Mouse (Mus musculus): Measurements from ENCODE around the gene Sipa1l2. TPM values are rescaled to one million over a fixed set of nuclear protein-coding genes. Genes with fewer than 3 reads are reported as not detected.
A peak's percentile ranks its signal among the peaks of the same experiment; 100 is the strongest.

The Sipa1l2 gene
- total RNA-seq, 2 experiments from 2014 or later, result 60.7 to 73.7 TPM

DNA sequence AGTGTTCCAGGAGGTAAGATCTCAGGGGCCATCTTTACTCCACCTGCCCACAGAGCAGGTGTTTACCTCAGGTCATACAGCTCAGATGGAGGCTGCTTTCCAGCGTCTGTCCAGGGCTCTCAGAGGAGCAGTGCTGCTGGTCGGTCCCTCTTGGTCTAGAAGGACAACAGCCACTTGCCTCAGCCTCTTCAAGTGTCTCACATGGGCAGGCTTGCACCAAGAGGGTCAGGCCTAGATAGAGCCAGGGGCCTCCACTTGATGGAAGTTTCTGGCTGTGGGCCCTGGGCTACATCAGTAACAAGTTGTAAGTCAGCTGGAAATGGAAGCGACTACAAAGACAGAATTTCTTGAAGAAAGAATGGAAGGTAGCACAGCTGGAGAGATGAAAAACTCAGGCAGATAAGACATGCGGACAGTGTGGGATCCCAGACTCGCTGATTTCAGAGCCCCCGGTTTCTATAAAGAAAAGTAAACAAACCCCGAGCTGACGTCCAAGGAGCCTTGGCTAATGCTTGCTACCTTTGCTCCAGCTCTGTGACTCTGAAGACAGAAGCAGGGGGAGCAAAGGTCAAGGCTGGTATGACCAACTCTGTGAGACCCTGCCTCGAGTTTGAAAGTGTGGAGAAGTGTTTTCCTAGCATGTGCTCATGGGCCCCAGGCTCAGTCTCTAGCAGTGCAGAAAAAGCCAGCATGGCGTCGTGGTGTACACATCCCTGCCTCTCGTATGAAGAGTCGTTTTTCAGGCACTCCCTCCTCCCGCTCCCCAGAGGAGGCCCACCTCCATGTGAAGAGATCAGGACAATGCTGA lies 58.5 kb downstream of the Sipa1l2 start:
- DNase-seq, result no peak

DNA sequence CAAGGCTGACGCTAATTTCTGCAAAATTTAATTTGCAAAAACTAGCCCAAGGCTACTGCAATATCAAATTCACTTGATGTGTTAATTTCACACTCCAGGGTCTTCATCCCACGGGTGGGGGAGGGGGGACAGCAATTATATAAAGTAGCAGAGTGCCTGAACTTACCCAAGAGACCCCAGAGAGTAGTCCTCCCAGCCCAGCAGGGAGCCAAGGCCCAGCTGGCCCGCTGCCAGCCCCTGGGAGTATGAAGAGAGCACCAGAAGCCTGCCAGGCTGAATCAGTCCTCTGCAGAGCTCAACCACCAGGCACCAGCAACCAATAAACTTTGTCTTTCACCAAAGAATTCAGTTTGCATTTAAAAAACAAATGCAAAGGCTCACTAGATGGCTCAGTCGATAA lies 59.8 kb downstream of the Sipa1l2 start:
- no peak for DNase-seq

DNA sequence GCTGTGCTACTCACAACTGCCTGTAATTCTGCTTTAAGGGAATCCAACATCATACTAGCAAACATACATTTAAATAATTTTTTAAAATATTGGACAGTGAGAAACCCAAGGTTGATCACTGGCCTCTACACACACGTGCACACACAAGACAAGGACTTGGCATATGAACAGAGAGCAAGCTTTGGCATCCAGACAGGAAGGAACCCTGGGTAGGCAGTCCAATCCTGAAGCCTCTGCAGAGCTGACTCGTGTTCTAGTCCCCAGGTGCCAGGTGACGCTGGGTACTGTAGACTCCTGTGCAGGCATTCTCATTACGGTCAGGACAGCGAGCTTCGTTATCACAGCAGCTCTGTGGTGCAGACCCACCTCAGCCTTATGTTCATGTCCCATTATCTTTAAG lies 60.4 kb downstream of the Sipa1l2 start:
- DNase-seq, result no peak

DNA sequence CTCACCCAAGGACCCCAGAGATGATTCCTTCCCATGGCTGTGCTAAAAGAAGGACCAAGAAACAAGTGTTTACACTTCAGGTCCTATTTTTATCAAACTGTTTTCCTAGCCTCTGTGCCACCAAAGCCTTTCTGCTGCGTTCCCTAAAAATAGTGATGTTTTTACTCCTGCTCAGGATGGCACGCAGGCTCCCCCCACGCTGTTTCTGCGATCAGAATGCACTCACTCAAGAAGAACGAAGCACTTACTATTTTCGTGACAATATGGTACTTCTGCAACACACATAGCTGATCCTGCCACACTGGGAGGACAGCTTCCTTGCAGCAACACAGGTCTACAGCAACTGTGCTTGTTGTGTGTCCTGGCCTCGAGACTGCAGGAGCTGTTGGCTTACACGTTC lies 62.3 kb downstream of the Sipa1l2 start:
- no peak for DNase-seq

DNA sequence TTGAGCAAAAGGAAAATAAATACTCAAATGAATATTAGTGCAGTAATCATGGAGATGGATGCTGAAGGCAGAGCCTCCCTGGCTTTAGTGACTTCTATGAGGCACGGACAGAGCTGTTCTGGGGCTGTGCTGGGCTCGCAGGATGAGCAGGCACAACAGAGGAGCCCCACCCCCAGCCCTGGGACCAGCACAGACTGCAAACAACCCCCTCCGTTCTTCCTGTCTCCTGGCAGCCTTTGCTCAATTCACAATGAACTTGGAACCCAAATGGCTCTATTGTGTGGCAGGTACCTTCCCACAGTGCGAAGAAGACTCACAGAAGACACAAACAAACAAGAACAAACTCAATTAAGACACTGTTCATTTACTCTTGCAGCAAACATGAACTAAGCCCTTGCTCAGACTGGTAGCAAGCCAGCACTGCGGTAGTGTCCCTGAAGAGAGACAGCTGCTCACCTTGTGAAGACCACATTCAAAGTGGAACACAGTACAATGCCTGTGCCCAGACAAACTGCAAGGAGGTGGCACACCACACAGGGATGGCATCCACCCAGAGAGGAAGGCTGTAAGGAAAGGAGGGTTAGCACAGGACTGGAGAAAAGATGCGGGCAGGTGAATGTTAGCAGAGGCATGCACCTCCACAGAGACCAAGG lies 64.9 kb downstream of the Sipa1l2 start:
- DNase-seq, result no peak

DNA sequence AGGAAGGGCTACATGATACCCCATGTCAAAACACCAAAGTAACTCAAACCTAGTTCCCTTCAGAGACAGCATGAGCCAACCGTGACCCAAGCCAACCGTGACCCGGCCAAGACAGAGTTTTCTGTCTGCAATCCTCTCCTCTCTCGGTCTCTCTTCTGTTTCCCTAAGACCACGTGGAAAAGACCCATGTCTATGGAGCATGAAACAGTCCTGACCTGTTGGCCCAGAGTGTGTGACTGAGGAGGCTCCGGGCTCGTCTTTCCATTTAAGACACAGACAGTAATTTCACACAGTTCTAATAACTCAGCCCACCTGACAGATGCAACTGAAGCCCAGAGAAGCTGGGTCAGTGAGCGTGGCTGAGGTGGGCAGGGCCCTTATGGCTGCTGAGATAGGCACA lies 65.8 kb downstream of the Sipa1l2 start:
- DNase-seq, result no peak

DNA sequence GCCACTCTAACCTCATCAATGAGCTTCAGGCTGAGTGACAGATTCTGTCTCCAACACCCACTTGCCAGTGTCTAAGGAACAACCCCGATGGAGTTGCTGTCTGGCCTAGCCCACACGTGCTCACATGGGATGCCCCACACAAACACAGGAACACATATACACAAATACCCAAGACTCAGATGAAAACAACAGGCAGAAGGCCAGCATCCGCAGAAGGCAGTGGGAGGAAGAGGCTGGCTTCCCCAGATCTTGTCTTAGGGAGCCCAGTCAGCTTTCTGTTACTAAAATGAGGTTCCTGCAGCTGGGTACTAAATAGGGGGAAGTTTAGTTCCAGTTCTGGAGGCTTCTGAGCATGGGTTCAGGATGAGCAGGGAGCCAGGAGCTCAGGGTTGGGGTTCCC lies 66.8 kb downstream of the Sipa1l2 start:
- DNase-seq, result peak; percentile 53 to 54

DNA sequence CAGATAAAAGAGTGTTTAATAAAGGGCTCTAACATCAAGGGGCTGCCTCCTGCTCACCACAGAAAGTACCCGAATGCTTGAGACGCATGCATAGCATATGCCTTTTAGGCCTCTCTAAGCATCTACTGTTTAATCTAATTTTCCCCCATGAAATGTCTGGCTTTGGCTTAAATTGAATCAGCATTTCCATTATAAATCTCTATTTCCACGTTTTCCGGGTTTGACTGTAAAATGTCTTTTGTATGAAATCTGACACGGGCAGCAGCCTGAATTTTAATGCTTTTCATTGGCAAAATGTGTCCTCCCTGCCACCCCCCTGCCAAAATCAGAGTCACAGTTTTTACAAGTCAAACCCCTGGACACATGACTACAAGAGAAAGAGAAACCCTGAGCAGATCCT lies 69.6 kb downstream of the Sipa1l2 start:
- no peak for DNase-seq

DNA sequence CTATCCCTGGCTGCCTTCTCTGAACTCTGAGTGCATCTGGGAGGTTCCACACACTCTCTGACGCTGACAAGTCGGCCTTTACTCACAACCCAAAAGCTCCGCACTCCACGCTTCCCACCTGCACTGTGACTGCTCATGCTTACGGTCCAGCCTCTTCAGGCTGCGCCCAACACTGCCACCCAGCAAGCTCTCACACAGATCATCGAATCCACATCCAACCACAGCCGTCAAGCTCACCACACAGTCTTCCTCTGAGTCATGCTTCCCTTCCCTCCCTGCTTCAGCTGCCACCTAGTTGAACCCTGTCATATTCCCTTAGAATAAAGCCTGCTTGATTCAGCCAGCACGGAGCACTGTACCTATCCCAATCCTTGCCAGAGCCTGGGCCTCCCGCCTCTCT lies 71.1 kb downstream of the Sipa1l2 start:
- no peak for DNase-seq

DNA sequence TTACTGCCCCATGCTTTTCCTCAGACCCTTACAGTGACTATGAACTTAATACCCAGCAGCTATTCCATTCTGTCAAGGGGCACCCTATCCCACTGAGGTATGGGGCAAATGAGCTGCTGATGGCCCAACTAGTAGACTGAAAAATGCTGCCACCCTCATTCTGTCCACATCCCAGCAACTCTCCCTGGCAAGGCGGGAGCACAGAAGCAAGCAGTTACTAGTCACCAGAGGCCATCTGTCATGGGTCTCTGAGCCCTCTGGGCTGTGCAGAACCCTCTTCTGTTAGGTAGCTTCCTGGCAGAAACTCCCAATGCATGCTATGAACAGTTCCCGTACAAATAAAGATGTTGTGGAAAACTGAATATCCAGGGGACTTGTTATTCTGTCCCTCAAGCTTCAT lies 74.1 kb downstream of the Sipa1l2 start:
- no peak for DNase-seq

DNA sequence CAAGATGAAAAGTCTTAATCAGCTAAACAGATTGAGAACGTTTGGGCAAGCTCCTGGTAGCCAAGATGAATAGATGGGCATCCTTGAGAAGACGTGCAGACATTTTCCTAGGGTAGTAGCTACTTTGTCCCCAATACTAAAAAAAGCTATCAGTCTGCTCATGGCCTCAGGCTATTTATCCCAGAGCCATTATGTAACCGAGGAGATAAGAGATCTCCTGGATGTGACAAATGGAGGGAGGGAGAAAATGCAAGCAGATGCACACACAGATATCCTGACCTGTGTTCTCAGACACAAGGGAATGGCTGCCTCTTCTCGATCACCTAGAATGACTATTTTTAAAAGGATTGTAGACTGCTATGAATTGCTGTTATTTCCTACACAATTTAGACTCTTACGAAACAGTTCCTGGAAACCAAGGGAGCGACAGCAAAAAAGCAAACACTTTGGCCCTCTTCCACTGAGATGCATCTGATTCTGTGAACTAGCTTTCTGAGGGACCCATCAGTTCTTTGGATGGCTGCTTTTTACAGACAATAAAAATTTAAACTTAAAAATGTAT lies 76.3 kb downstream of the Sipa1l2 start:
- no peak for DNase-seq

DNA sequence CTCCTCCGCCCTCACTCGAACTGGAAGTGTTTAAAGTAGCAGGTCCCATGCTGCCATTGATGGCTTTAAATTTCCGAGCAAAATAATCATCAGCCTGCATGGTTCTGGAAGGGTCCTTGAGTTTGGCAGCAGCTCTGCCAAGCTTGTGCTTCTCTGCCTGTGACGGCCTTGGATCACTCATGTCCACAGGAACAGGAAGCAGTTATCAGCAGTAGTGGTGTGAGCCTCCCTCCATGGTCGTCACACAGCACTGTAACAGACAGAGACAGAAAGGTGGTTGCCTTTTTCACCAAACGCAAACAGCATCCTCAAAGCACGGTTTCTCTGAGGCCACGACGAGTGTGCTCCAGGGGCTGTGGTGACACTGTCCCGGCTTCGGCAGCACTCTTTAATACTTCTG lies 77.2 kb downstream of the Sipa1l2 start:
- DNase-seq, result no peak

DNA sequence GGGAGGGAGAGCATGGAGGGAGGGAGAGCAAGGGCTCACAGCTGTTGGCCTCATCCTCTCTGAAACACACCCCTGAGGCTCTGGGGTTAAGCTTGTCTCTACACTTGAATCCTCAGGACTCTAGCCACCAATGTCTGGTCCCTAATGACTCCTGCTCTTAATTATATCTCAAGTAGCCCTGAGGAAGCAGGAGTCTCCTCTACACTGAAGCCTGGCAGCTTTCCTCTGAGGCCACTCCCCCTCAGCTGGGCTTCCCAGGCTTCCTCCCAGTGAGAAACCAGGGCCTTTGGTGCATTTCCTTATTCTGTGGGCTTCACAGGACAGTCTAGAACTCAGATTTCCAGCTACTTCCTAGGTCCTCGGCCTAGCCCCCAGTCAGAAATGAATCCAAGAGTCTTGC lies 80.9 kb downstream of the Sipa1l2 start:
- no peak for DNase-seq

DNA sequence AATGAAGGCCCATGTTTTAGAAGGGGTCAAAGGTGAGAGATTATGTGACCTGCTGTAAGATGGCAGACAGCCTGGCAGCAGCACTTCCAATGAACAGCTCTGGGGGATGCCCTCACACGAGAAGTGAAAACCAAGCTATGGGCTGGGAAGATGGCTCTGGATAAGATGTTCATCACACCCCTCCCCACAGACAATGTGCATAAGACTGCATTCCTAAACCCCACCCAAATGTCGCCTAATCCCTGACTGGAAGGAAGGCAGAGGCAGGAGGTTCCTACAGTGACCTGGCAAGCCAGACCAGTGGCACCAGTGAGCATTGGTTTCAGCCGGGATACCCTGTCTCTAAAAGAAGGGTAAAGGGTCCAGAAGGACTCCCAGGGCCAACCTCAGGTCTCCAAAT lies 83.9 kb downstream of the Sipa1l2 start:
- no peak for DNase-seq

DNA sequence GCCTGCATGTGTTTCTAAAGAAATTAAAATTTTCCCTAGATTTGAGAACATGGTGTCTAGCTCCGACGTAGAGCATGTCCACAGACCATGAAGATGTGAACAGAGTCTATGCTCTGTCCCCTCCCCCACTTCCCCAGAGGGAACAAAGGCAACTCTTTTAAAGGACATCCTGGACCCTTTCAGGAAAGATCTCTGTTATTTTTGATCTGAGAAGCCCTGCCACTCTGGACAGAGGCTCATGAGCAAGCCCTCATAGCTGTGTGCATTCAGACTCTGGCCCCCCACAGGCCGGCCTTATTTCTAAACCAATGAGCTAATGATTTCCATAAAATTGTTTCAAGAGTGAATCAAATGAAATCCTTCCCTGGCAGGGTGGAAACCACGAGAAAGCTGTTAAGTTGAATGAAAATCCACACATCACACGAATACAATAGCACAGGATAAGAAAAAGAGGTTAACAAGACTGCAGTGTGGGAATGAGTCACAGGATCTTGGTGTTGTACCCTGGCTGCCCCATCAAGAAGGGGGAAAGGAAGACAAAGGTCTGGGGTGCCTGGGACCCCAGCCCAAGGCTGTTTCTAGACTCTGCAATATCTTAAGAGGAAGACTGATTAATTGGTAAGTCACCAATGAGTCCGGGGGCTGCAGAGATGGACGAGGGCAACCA lies 84.9 kb downstream of the Sipa1l2 start:
- no peak for DNase-seq

DNA sequence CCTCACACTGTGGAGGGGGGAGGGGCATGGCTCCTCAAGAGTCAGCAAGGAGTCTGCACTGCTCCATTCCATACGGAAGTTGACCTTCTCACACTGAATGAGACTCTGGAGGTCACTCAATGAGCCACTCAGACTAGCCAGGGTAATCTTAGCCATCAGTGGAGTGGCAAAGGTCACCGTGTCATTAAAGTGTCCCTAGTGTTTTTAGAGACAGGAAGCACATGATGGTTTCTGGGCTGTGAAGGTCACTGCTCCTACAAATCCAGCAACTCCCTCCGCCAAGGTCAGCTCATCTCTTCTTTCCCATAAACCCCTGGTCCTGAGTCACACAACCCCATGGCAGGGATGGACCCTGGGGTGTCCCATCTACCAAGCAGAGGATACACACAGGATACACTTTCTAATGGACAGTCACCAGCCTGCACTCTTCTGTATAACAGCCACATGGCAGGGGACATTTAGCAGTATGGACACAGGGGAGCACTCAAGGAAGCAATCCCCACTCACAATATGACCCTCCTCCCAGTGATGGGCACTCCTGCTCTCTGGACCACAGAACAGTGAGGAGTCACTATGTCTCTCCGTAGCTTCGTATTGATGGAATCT lies 87.0 kb downstream of the Sipa1l2 start:
- no peak for DNase-seq

DNA sequence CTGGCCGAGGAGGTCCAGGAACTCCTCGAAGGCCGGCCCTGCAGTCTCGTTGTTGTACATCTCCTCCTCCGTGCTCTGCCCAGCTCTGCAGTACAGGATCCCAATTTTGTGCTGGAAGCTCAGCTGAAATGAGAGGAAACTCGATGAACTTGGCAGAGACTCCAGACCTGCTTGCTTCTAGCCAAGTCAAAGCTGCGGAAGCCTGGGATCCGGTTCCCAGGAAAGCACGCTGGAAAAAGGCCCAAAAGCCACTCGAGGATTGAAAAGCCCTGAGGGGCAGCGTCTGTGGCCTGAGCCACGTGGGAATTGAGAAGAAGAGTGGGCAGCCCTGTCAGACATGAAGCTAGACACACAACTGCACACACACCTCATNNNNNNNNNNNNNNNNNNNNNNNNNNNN lies 94.7 kb downstream of the Sipa1l2 start:
- peak; percentile 43 to 45 for DNase-seq

DNA sequence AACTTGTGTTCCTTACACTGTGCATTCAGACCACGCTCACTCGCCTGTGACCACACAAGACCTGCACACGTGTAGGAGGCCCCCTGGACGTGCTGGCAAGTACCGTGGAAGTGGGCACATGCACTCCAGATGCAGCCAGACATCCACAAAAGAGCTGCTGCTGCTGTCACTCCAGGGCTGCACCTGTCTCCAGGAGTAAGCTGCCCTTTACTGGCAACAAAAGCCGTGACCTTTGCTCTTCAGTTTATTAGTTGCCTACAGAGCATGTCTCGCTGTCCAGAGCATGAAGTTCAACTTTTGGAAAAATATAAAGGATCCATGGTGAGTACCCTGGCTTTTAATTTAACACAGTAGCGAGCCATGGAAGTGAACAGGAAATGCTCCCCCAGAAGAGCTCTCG lies 98.2 kb downstream of the Sipa1l2 start:
- DNase-seq, result no peak

DNA sequence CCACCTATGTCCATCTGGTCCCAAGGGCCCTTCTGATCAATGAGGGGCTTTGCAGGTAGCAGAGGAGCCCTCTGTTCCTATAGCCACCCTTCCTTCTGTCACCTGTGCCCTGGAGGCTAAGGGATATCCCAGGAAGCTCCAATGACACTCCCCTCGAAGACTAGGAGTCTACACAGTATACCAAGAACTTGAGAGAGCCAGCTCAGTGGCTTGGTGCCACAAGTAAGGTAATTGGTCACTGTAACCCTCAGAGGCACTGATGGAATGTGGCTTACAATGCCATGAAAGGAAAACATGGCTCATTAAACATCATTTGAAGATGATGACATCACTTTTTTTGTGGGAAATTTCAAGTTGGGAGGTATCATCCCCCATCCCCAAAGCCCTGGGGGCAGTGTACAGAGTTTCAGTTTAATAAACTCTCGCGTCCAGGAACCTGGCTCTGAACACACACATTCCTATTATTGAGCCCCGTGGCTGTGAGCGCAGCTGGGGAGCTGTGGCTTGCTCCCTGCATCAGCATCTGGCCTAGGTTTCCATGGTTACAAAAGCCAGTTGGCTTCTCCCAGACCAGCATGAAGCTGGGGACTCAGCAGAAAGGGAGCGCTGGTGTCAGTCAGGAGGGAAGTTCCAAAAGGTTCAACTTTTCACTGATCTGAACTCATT lies 104.3 kb downstream of the Sipa1l2 start:
- no peak for DNase-seq

DNA sequence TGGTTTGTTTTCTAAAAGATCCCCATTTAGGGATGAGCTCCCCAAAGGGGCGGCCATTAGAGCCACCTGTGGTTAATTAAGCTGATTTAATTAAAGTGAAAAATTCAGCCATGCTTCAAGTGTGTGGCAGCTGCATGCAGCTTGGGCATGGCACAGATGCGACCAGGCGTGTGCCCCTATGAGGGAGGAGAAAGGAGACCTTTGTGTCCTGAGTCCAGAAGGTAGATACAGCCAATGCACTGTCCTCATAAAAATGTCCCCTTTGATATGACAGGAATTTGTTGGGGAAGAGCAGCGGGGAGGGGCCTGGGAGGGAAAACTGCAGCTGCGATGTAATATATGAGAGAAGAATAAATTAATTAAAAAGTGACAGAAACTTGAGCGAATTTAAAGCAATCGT lies 106.7 kb downstream of the Sipa1l2 start:
- DNase-seq, result no peak

DNA sequence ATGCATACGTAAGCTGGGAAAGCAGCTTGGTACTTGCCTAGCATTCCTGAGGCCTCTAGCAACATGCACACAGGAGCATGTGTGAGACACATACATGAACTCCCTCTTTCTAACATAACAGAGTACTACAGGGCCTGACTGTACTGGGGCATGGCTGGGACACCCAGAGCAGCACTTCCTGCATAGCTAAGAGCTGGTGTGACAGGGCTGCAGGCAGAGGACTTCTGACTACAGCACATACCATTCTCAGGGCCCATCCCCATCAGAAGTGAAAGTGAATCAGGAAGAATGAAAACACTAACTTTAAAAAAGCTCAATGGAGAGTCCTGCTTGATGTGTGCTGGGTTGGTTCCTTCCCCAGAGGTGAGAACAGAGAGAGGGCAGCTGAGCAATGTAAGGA lies 108.1 kb downstream of the Sipa1l2 start:
- DNase-seq, result no peak

DNA sequence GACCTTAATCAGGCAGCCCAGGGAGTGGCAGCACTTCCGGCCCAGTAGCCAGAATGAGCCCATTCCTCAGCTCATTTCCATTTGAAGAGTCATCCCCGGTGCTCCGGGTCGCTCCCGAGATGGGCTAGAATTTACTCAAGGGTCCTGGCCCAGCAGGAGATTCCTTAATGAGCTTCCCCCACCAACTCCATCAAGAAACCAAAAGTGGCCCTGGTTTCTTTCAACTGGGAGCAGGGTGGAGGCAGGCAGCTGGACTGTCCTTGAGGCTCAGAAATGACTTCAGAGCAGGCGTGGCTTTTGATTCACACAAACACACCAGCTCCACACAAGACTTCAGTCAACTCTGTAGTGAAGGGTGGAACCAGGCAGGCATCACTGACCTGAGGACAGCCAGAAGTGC lies 109.0 kb downstream of the Sipa1l2 start:
- no peak for DNase-seq

DNA sequence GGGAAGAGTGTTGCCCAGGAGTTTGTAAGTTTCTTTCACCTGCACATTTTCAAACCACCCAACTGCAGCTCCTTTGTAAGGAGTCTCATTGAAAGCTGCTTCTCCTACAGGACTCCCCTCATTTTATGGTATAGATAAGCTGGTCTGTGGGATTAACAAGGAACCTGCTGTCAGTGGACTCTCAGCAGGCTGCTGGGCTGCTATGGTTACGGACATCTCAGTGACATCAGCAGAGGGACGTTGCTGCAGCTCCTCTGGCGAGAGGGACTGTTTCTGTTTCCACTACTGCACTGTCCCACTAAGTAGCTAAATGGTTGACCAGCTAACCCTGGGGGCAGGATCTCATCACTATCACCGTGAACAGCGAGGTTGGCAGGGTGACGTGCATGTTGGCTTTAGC lies 120.6 kb downstream of the Sipa1l2 start:
- DNase-seq, result no peak
